Mouse (Mus musculus): ENCODE data around the gene Fez1. TPM values are rescaled to one million over a fixed set of nuclear protein-coding genes. Genes with fewer than 3 reads are reported as not detected.

The Fez1 gene
- 430 TPM for polyA plus RNA-seq (2015; fragmentation: Illumina TruSeq; extraction: RNeasy Lipid Tissue Mini Kit (QIAGEN cat#74804); ENCODE audit: low read depth, low replicate concordance)

GRCm38 (mm10) chr9:36821644-36822000, at the start of gene Fez1:
Gene Fez1, plus strand, starts transcription at chr9:36821864.

DNA sequence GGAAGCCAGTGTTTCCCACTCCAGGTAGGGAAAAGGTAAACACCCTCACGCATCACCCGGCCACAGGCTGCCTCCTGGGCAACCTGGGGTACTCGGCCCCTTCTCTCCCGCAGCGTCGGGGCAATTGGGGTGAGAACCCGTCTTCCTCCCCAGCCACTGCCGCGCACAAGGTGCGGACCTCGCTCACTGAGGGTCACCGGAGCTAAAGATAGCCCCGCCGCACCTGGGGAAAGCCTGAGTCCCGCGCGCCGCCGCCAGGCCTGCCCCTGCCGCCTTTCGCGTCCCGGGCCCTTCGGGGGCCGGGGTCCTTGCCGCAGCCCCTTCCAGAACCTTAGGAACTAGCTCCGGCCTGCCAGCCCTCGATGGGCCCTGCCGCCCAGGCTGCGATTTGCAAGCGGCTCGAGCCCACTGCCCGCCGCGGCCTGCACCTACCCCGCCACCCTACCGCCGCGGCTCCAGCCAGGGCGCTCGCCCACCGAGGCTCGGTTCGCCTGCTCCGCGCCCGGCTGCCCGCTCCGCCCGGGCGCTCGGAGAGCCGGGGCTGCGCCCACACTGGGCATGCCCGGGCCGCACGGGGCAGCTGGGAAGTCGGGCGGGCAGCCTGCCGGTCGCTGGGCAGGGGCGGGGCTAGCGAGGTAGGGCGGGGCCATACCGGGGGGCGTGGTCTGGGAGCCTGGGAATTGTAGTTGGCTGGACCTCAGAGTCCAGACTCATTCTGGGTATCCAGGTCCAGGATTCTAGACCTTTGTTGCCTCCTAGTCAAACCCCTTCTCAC, 24.7 kb upstream of the Fez1 start, which contains the start of gene Ei24:
TSS of gene Ei24 (minus strand) at position 613 of the 775 bp plus-strand sequence.

Other genes with a start within 250 kb of the Fez1 start
- not detected for gene Gm17689, start 239.2 kb upstream of the Fez1 start, polyA plus RNA-seq (2015; fragmentation: Illumina TruSeq; extraction: RNeasy Lipid Tissue Mini Kit (QIAGEN cat#74804); ENCODE audit: low read depth, low replicate concordance)
- gene A630095E13Rik, start 178.5 kb upstream of the Fez1 start, polyA plus RNA-seq (2015; fragmentation: Illumina TruSeq; extraction: RNeasy Lipid Tissue Mini Kit (QIAGEN cat#74804); ENCODE audit: low read depth, low replicate concordance), result not detected
- not detected for gene Acrv1, start 128.6 kb upstream of the Fez1 start, polyA plus RNA-seq (2015; fragmentation: Illumina TruSeq; extraction: RNeasy Lipid Tissue Mini Kit (QIAGEN cat#74804); ENCODE audit: low read depth, low replicate concordance)
- gene Chek1, start 94.8 kb upstream of the Fez1 start, polyA plus RNA-seq (2015; fragmentation: Illumina TruSeq; extraction: RNeasy Lipid Tissue Mini Kit (QIAGEN cat#74804); ENCODE audit: low read depth, low replicate concordance), result 1.7 TPM
- 27.1 TPM for gene Stt3a, start 54.2 kb upstream of the Fez1 start, polyA plus RNA-seq (2015; fragmentation: Illumina TruSeq; extraction: RNeasy Lipid Tissue Mini Kit (QIAGEN cat#74804); ENCODE audit: low read depth, low replicate concordance)
- gene Ei24, start 24.5 kb upstream of the Fez1 start, polyA plus RNA-seq (2015; fragmentation: Illumina TruSeq; extraction: RNeasy Lipid Tissue Mini Kit (QIAGEN cat#74804); ENCODE audit: low read depth, low replicate concordance), result 125 TPM